Mouse (Mus musculus): ENCODE measurements around the gene Washc2.

The Washc2 gene

DNA sequence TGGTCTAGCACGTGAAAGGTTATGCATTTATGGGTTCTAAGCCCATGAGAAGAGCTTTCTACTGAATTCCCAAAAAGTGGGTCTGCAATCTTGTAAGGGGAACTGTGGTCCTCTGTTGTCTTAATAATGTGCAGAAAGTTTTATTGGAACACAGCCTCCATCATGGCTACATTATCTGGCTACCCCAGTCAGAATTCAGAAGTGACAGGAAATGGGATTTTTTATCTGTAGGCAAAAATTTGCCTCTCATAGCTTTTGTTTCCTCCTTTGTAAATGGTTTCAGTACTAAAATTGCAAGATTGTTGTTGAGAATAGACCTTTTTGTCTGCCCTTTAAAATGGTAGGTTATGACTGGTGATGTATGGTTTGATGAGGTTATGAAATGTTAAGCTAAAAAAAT is 55.0 kb downstream of the Washc2 start:
- no peak for DNase-seq (ENCODE audit: low read depth, low spot score)

DNA sequence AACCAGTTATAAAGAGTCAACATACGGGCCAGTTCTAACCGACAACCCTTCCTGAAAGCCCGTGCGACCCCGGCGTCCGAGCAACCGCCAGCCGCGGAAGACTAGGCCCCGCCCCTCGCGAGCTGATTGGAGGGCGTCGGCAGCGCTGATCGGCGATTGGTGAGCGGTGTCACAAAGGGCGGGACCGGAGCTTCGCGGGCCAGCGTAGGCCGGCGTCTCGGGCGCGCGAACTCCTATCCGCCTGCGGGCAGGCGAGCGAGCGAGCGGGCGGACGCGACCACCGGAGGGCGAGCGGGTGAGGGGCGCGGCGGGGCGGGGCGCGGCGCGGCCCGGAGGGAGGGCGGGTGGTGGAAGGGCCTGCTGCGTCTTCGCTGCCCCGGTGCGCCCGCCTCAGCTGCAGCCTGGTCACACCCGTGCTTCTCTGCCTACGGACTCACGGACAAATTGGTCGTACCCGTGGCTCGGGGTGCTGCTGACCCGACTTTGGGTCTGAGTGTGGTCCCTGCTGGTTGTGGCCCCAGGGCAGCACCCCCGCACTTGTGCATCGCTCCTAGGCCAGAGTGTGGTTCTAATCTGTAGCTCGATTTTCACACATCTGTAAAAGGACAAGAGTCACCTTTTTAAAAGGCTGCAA is 56.3 kb downstream of the Washc2 start, which contains the start of gene Zfand4:
TSS of gene Zfand4 (plus strand) at position 205 of the 634 bp plus-strand sequence.
- peak; percentile 90 for DNase-seq (ENCODE audit: low read depth, low spot score)

GRCm38 (mm10) chr6:116264836-116265235 is 57.0 kb downstream of the Washc2 start:
- DNase-seq (ENCODE audit: low read depth, low spot score) = no peak

DNA sequence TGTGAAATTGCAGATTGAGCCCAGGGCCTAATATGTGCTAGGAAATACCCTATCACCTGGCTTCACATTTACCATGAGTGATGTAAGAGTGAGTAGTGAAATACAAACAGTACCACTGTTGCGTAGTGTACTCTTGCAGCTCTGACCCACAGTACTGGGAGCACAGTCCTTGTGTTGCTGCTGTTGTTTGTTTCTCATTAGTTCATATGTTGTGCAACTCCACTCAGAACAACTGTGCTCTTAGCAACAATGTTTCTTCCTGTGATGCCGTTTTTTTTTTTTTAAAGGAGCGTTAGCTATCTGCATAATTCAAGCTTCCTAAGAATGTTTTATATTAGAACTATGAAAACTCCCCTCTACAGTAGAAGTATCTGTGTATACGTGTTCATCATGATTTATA is 57.8 kb downstream of the Washc2 start:
- no peak for DNase-seq (ENCODE audit: low read depth, low spot score)

DNA sequence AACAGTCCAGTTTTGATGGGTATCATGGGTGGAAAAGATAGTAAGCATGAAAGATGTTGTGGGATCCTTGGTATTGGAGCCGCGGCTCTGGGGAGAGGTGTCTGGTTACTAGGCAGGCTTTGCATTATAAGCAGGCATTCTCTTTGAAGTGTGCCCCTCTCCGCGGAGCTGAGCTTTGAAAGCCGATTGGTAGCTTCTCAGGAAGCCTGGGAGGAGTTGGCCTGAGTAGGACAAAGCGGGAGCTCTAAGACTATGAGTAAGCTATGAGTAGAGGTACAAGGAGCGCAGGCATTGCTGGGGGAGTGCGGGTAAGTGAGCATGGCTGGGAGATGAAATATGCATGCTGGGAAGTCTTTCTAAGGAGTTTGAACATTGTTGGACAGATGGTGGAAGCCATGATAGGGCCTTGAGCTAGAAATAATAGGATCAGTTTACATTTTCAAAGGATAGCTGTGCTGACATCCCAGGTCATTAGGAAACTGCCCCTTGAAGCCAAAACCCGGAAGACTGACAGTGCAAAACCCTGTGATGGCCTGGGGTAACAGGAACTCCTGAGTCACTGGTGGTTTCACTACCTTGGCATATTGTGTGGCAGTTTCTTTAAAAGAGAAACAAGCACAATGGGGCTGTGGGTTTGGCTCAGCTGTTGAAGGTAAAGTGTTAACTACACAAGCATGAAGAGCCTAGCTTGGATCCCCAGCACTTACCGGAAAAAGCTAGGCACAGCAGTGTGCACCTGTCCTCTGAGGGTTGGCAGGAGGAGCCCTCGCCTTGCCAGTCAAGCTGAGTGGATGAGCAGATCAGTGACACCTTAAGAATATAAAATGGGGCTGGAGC is 58.7 kb downstream of the Washc2 start:
- peak; percentile 15 for DNase-seq (ENCODE audit: low read depth, low spot score)

DNA sequence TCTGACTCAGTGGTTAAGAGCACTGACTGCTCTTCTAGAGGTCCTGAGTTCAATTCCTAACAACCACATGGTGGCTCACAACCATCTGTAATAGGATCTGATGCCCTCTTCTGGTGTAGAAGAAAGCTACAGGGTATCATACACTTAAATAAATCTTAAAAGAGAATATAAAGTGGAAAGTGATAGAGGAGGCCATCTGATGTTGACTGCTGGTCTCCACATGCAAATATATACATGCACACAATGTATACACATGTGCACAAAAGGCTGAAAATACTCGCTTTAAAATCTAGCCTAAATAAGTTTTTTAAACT is 59.2 kb downstream of the Washc2 start:
- no peak for DNase-seq (ENCODE audit: low read depth, low spot score)

GRCm38 (mm10) chr6:116275695-116276094 is 67.9 kb downstream of the Washc2 start:
- no peak for DNase-seq (ENCODE audit: low read depth, low spot score)

GRCm38 (mm10) chr6:116278679-116279317 is 71.0 kb downstream of the Washc2 start:
- no peak for DNase-seq (ENCODE audit: low read depth, low spot score)

GRCm38 (mm10) chr6:116281014-116281413 is 73.2 kb downstream of the Washc2 start:
- DNase-seq (ENCODE audit: low read depth, low spot score) = no peak

DNA sequence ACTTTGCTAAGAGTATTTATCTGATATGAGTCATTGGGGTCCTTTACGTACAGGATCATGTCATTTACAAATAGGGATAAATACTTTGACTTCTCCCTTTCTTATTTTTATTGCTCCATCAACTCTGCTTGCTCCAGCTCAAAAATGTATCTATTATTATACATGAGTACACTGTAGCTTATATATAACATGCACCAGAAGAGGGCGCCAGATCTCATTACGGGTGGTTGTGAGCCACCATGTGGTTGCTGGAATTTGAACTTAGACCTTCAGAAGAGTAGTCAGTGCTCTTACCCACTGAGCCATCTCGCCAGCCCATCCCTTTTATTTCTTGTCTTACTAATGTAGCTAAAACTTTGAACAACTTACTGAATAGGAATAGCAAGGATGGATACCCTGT is 74.7 kb downstream of the Washc2 start:
- peak; percentile 49 for DNase-seq (ENCODE audit: low read depth, low spot score)

DNA sequence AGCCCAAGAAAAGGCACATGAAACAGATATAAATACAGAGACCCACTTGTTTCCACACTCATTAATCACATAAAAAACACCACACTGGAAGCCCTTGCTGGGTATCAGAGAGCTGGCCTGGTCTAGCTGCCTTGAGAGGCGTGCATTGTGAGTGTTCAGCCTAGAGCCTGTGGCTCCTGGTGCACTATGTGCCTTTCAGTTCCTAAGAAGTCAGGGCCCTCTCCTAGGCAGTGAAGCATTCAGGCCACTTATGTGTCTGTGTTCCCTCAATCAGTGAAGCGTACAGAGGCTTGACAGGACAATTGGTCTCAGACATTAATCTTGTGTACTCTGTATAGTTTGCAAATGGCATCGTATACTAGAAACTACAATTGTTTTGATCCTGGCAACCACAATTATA is 75.4 kb downstream of the Washc2 start:
- no peak for DNase-seq (ENCODE audit: low read depth, low spot score)

- no peak for DNase-seq (ENCODE audit: low read depth, low spot score)
Observed at GRCm38 (mm10) chr6:116286321-116286720, 78.5 kb downstream of the Washc2 start.

DNA sequence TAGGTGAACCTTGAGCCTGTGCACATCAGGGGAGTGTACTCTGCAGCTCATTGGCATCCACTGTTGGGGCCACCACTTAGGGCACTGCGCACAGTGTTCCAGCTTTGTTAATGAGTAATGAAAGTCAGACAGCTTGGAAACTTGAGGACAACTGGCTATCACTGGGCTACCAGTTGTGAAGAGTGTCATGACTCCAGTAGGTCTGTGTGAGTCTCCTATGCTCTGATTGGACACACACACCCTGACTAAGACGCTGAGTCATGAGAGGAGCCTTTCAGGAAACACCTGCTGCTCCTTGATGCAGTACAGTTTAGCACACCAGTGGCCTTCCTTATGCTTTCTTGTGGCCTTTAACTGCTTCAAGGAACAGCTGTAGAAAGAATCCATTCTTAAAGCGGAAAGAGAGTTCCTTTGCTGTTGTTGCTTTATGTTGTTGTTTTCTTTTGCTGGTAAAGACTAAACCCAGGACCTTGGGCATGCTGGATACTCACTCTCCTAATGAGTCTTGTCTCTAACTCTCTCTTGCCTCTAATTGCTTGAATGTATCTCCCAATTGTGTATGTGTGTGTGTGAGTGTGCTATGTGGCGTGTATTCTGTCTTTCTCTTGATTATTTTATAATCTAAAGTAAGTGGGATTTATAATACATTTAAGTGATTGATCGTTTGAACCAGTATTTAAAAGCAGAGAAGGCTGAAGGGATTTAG is 79.2 kb downstream of the Washc2 start:
- no peak for DNase-seq (ENCODE audit: low read depth, low spot score)

DNA sequence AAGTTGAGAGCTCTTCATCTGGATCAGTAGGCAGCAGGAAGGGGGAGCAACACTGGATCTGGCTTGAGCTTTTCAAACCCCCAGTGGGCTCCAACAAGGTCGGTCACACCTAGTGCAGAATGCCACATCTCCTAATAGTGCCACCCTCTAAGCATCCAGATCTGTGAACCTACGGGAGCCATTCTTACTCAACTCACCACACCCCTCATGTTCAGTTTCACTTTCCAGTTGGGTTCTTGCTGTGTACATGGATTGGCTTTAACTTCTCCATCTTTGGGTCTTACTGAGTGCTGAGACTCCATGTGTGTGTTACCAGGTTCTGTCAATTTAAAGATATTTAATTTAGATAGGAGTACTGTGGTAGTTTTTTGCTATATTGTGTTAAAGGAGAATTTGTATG is 103.6 kb downstream of the Washc2 start:
- DNase-seq (ENCODE audit: low read depth, low spot score) = no peak
